Mouse (Mus musculus) neural tube, embryonic 13.5 days (tissue): ENCODE data around the gene Srgap3. TPM values are rescaled to one million over a fixed set of nuclear protein-coding genes. Genes with fewer than 3 reads are reported as not detected.

Experiments
- ATAC-seq: fragments of 200-750 bp; cut with Nextera tagmentation; 2 replicates; pipeline ENCODE4 v1.8.0; 2017; ENCODE audit warnings: low read depth, mild to moderate bottlenecking, moderate TSS enrichment, moderate library complexity
- H3K27ac ChIP-seq: fragments of 300-500 bp; sonication (generic); replicated peaks from 2 replicates; pipeline ENCODE4 v1.5.1; 2015; ENCODE audit warnings: moderate library complexity, mild to moderate bottlenecking, inconsistent platforms
- H3K27me3 ChIP-seq: fragments of 300-500 bp; sonication (generic); 2 replicates; pipeline ENCODE4 v1.6.1; 2015; ENCODE audit warnings: mild to moderate bottlenecking, inconsistent platforms
- H3K36me3 ChIP-seq: fragments of 300-500 bp; sonication (generic); 2 replicates; pipeline ENCODE4 v1.6.1; 2015; ENCODE audit warnings: mild to moderate bottlenecking, inconsistent platforms
- H3K4me1 ChIP-seq: fragments of 300-500 bp; sonication (generic); replicated peaks from 2 replicates; pipeline ENCODE4 v1.6.1; 2015; ENCODE audit warnings: inconsistent platforms
- H3K4me2 ChIP-seq: fragments of 300-500 bp; sonication (generic); 2 replicates; pipeline ENCODE4 v1.6.1; 2015; ENCODE audit warnings: inconsistent platforms, mild to moderate bottlenecking, moderate library complexity
- H3K4me3 ChIP-seq: fragments of 300-500 bp; sonication (generic); 2 replicates; pipeline ENCODE4 v1.5.1; 2015; ENCODE audit warnings: mild to moderate bottlenecking, inconsistent platforms
- H3K9ac ChIP-seq: fragments of 300-500 bp; sonication (generic); 2 replicates; pipeline ENCODE4 v1.6.1; 2015; ENCODE audit warnings: moderate library complexity, mild to moderate bottlenecking, inconsistent platforms
- H3K9me3 ChIP-seq: fragments of 300-500 bp; sonication (generic); 2 replicates; pipeline ENCODE4 v1.6.1; 2016; ENCODE audit warnings: inconsistent platforms
- WGBS: fragments of 180-500 bp; shearing (Covaris S2); methylation state at CpG from one replicate; pipeline ENCODE4 v1.1.7; 2015; 5-methylcytosine and 5-hydroxymethylcytosine counted together
- polyA plus RNA-seq: library from polyadenylated mRNA; unstranded; fragments of >200 nt; fragmentation: Nextera tagmentation; extraction: Ambion mirVana; gene quantifications from 2 replicates; pipeline ENCODE4 v1.2.1, GENCODE M21; 2015

Gene Srgap3
- polyA plus RNA-seq, 1 experiment from 2014 or later: 29.2 TPM

- no peak overlapping the region for H3K4me3 ChIP-seq
- no peak overlapping the region for H3K4me2 ChIP-seq
- H3K9me3 ChIP-seq: no peaks in the 10 kb centered on the region
- no peak overlapping the region for H3K9ac ChIP-seq
- H3K4me1 ChIP-seq: peaks cover 40% of the 10 kb centered on the region
- no peaks in the 10 kb centered on the region for H3K27me3 ChIP-seq
- H3K27ac ChIP-seq: 0 out of 2 replicates have a peak overlapping the region, but pooled peaks have one; percentile 34
- ATAC-seq: peak; percentile 33; the same call in 1 of the 2 replicates
- 67% methylated on average over 6 of the region's 6 CpGs for WGBS
- H3K36me3 ChIP-seq: peaks cover 19% of the 10 kb centered on the region
Observed at GRCm38 (mm10) chr6:112789901-112790300, 157.2 kb downstream of the Srgap3 start.

DNA sequence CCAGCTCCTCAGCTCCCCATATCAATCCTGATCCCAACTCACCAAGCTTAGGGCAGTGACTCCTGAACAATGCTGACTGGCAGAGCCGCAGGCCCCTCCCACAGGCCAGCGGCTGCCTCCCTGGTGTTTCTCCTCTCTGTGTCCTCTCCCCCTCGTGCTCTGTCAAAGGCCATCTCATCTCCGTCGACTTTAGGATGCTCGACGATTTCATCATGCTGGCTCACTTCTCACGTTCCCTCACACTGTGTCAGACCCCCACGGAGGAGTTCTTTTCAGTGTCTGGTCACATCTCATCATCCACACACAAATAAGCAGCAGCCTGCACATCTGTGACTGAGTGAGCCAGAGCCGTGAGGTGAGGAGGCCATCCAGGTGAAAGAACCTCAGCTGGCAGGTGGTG, 158.4 kb downstream of the Srgap3 start:
- Histone ChIP-seq H3K9ac (no peak overlapping the region; the same call in 1 of the 2 replicates), H3K27ac (0 out of 2 replicates have a peak overlapping the region, but pooled peaks have one; percentile 10), H3K4me2 (no peak overlapping the region), H3K36me3 (peaks cover 16% of the 10 kb centered on the region), H3K27me3 (no peaks in the 10 kb centered on the region), H3K9me3 (no peaks in the 10 kb centered on the region), H3K4me1 (peaks cover 40% of the 10 kb centered on the region), H3K4me3 (no peak overlapping the region)
- no peak for ATAC-seq
- 35% methylated on average over 10 of the region's 10 CpGs for WGBS

- 100% methylated on average over 1 of the region's 1 CpGs for WGBS
- ATAC-seq: no peak
- H3K9me3 ChIP-seq: no peaks in the 10 kb centered on the region
- H3K4me3 ChIP-seq: no peak overlapping the region
- H3K4me2 ChIP-seq: no peak overlapping the region
- H3K9ac ChIP-seq: no peak overlapping the region
- H3K36me3 ChIP-seq: peaks cover 13% of the 10 kb centered on the region
- H3K4me1 ChIP-seq: peaks cover 40% of the 10 kb centered on the region
- H3K27ac ChIP-seq: no peak overlapping the region
- H3K27me3 ChIP-seq: no peaks in the 10 kb centered on the region
Observed at GRCm38 (mm10) chr6:112788174-112788573, 158.9 kb downstream of the Srgap3 start.

DNA sequence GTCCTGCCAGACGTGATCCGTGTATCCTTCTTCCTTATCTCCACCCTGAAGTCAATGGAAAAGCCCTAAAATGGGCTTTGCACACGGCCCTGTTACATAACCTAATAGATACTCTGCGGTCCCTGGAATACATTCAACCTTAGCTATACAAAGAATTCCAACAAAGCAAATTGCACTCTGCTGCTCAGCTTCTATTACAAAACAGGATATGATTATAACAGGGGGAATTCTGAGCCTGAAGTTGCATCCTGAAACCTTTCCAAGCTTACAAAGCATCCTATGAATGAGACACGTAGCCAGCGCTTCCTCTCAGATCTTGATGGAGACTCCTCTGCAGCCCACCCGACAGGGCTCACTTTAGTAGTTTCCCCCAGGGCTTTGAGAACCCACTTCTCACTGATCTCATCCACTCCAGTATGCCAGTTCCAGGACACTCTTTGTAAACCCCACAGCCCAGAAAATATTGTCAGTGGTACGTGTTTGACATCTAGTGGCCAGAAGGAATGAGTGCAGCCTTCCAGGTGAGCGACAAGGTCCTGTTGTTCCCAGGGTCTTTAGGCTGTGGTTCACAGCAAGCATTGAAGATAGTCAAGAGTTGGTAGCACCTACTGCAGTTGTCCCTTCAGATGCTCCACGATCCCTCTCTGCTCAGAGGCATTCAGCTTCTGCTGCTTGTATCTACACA, 165.5 kb downstream of the Srgap3 start:
- Histone ChIP-seq H3K27me3 (no peaks in the 10 kb centered on the region), H3K4me3 (no peak overlapping the region), H3K9ac (no peak overlapping the region), H3K9me3 (no peaks in the 10 kb centered on the region), H3K4me2 (no peak overlapping the region), H3K27ac (no peak overlapping the region), H3K36me3 (peaks cover 42% of the 10 kb centered on the region), H3K4me1 (no peaks in the 10 kb centered on the region)
- ATAC-seq: no peak
- 87% methylated on average over 10 of the region's 10 CpGs for WGBS

- no peak overlapping the region for H3K4me3 ChIP-seq
- 94% methylated on average over 3 of the region's 3 CpGs for WGBS
- H3K4me2 ChIP-seq: no peak overlapping the region
- no peaks in the 10 kb centered on the region for H3K4me1 ChIP-seq
- peaks cover 72% of the 10 kb centered on the region for H3K36me3 ChIP-seq
- no peaks in the 10 kb centered on the region for H3K9me3 ChIP-seq
- H3K27ac ChIP-seq: no peak overlapping the region
- ATAC-seq: no peak
- no peaks in the 10 kb centered on the region for H3K27me3 ChIP-seq
- H3K9ac ChIP-seq: no peak overlapping the region
Observed at GRCm38 (mm10) chr6:112778211-112778610, 168.9 kb downstream of the Srgap3 start.

- no peak for ATAC-seq
Observed at GRCm38 (mm10) chr6:112776718-112777117, 170.3 kb downstream of the Srgap3 start.

GRCm38 (mm10) chr6:112773754-112774153, 173.3 kb downstream of the Srgap3 start:
- H3K36me3 ChIP-seq: peaks cover 88% of the 10 kb centered on the region

More at GRCm38 (mm10) chr6:112776718-112777117, 170.3 kb downstream of the Srgap3 start:
- WGBS: 93% methylated on average over 6 of the region's 6 CpGs
- Histone ChIP-seq H3K27ac (no peak overlapping the region), H3K4me3 (no peak overlapping the region), H3K4me2 (no peak overlapping the region), H3K36me3 (peaks cover 84% of the 10 kb centered on the region), H3K4me1 (no peaks in the 10 kb centered on the region), H3K27me3 (no peaks in the 10 kb centered on the region), H3K9me3 (no peaks in the 10 kb centered on the region), H3K9ac (no peak overlapping the region)

DNA sequence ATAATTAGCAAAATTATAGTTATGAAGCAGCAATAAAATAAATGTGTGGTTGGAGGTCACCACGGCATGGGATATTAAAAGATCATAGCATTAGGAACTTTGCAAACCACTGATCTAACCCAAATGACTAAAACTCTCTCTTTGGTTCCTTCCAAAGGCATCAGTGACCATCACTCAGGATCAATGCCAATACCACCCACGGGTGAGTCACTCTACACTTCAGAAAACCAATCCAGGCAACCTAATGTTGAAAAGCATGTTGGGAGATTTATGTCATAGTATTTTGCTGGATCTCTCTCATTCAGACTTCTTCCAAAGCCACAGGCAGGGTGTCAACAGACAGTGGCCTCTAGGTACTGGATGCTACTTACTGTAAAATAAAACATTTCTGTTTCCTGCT, 176.1 kb downstream of the Srgap3 start:
- H3K36me3 ChIP-seq: peaks cover 95% of the 10 kb centered on the region
- WGBS: 95% methylated on average over 2 of the region's 2 CpGs
- H3K9ac ChIP-seq: no peak overlapping the region
- ATAC-seq: no peak
- no peaks in the 10 kb centered on the region for H3K4me1 ChIP-seq
- H3K27ac ChIP-seq: no peak overlapping the region
- H3K4me2 ChIP-seq: no peak overlapping the region
- no peaks in the 10 kb centered on the region for H3K9me3 ChIP-seq
- no peaks in the 10 kb centered on the region for H3K27me3 ChIP-seq
- H3K4me3 ChIP-seq: no peak overlapping the region

More at GRCm38 (mm10) chr6:112773754-112774153, 173.3 kb downstream of the Srgap3 start:
- no peak overlapping the region for H3K9ac ChIP-seq
- no peaks in the 10 kb centered on the region for H3K4me1 ChIP-seq
- no peaks in the 10 kb centered on the region for H3K27me3 ChIP-seq
- no peak overlapping the region for H3K4me2 ChIP-seq
- no peak overlapping the region for H3K4me3 ChIP-seq
- H3K9me3 ChIP-seq: no peaks in the 10 kb centered on the region
- H3K27ac ChIP-seq: no peak overlapping the region
- WGBS: 93% methylated on average over 7 of the region's 7 CpGs
- no peak for ATAC-seq

DNA sequence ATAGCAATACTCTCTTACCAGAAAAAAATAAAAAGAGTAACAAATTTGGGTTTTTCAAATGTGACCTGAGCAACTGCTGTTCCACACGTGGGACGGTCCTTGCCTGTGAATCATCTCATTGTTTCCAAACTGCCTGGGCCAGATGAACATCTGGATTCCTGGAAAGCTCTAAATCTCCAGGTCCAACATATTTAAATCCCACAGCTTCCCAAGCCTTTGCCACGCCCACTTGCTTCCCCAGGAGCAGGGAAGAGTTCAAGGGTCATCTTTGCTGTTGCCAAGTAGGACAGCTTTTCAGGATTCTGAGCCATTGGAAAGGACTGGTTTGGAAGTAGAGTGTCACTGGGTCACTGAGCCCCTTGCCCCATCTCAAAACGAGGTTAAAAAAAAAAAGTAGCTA, 188.5 kb downstream of the Srgap3 start:
- Histone ChIP-seq H3K9ac (no peak overlapping the region), H3K4me1 (0 out of 2 replicates have a peak, but pooled peaks cover 5% of the 10 kb centered on the region), H3K36me3 (peaks cover 74% of the 10 kb centered on the region), H3K4me3 (no peak overlapping the region), H3K27ac (no peak overlapping the region), H3K27me3 (no peaks in the 10 kb centered on the region), H3K9me3 (no peaks in the 10 kb centered on the region), H3K4me2 (no peak overlapping the region)
- no peak for ATAC-seq
- whole genome bisulfite sequencing: 65% methylated on average over 4 of the region's 4 CpGs

GRCm38 (mm10) chr6:112756866-112757265, 190.2 kb downstream of the Srgap3 start:
- Histone ChIP-seq H3K4me3 (no peak overlapping the region), H3K9ac (no peak overlapping the region), H3K27ac (no peak overlapping the region), H3K27me3 (no peaks in the 10 kb centered on the region), H3K4me2 (no peak overlapping the region), H3K36me3 (peaks cover 70% of the 10 kb centered on the region), H3K9me3 (no peaks in the 10 kb centered on the region), H3K4me1 (0 out of 2 replicates have a peak, but pooled peaks cover 5% of the 10 kb centered on the region)
- 75% methylated on average over 4 of the region's 4 CpGs for WGBS
- ATAC-seq: no peak

DNA sequence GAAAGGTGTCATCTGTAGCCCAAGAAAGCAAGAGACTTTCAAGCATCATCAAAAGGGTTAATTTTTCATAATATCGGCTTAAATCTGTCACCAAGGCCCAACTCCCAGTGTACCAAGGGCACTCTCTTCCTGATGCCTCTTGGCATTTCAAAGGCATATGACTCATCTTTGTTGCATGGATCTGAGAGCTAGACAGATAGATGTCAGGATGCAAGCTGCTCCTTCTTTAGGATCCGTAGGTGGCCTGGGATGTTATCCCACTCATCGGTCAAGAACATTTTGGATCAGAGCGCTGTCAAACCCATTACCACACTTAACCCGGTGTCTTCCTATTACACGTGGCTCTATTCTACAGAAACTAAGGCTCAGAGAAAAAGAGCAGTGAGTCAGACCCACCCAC, 192.1 kb downstream of the Srgap3 start:
- H3K36me3 ChIP-seq: peaks cover 70% of the 10 kb centered on the region
- no peak for ATAC-seq
- WGBS: 93% methylated on average over 6 of the region's 6 CpGs

DNA sequence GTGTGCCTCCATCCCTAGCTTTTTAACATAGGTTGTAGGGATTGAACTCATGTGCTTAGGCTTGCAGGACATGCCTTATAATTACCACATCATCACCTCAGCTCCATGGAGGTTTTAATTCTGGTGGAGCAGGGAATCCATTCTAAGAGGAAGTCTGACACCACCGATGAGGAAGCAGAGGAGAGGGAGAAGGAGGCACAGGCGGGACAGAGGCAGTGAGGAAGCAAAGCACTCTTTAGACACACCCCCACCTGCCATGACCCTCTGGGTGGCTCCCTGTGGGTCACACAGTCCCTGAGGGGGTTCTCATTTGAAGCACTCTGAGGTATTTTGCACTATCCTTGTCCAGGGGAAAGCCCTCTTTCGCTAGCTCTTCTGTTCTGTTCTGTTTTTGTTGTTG, 194.5 kb downstream of the Srgap3 start:
- Histone ChIP-seq H3K4me1 (no peaks in the 10 kb centered on the region), H3K27me3 (no peaks in the 10 kb centered on the region), H3K9ac (no peak overlapping the region), H3K4me3 (no peak overlapping the region), H3K36me3 (peaks cover 67% of the 10 kb centered on the region), H3K4me2 (no peak overlapping the region), H3K27ac (no peak overlapping the region), H3K9me3 (no peaks in the 10 kb centered on the region)
- no peak for ATAC-seq
- 90% methylated on average over 3 of the region's 3 CpGs for WGBS

More for the DNA sequence above, 192.1 kb downstream of the Srgap3 start:
- H3K27me3 ChIP-seq: no peaks in the 10 kb centered on the region
- no peaks in the 10 kb centered on the region for H3K9me3 ChIP-seq
- H3K4me1 ChIP-seq: 0 out of 2 replicates have a peak, but pooled peaks cover 5% of the 10 kb centered on the region
- H3K27ac ChIP-seq: no peak overlapping the region
- no peak overlapping the region for H3K4me3 ChIP-seq
- H3K9ac ChIP-seq: no peak overlapping the region
- H3K4me2 ChIP-seq: no peak overlapping the region

- no peak for ATAC-seq
- H3K9me3 ChIP-seq: no peaks in the 10 kb centered on the region
- H3K36me3 ChIP-seq: peaks cover 68% of the 10 kb centered on the region
- no peaks in the 10 kb centered on the region for H3K27me3 ChIP-seq
- H3K4me3 ChIP-seq: no peak overlapping the region
- no peaks in the 10 kb centered on the region for H3K4me1 ChIP-seq
- no peak overlapping the region for H3K9ac ChIP-seq
- no peak overlapping the region for H3K4me2 ChIP-seq
- H3K27ac ChIP-seq: no peak overlapping the region
- 84% methylated on average over 5 of the region's 5 CpGs for whole genome bisulfite sequencing
Observed at GRCm38 (mm10) chr6:112752007-112752406, 195.1 kb downstream of the Srgap3 start.
